Mouse (Mus musculus): ENCODE measurements around the gene Cdk12.

Cdk12 gene

GRCm38 (mm10) chr11:98313790-98314323 lies 111.0 kb downstream of the Cdk12 start:
- no peak for DNase-seq (ENCODE audit: low read depth, low spot score)

- DNase-seq (ENCODE audit: low read depth, low spot score) = no peak
Measured at GRCm38 (mm10) chr11:98317479-98317878, 114.6 kb downstream of the Cdk12 start.

- DNase-seq (ENCODE audit: low read depth, low spot score) = no peak
Measured at GRCm38 (mm10) chr11:98318421-98319116, 115.7 kb downstream of the Cdk12 start.

- DNase-seq (ENCODE audit: low read depth, low spot score) = no peak
Measured at GRCm38 (mm10) chr11:98319120-98319519, 116.3 kb downstream of the Cdk12 start.

- no peak for DNase-seq (ENCODE audit: low read depth, low spot score)
Measured at GRCm38 (mm10) chr11:98319544-98319943, 116.7 kb downstream of the Cdk12 start.

- no peak for DNase-seq (ENCODE audit: low read depth, low spot score)
Measured at GRCm38 (mm10) chr11:98319944-98320343, 117.1 kb downstream of the Cdk12 start.

GRCm38 (mm10) chr11:98320381-98320780 lies 117.5 kb downstream of the Cdk12 start:
- DNase-seq (ENCODE audit: low read depth, low spot score) = no peak

GRCm38 (mm10) chr11:98320806-98321676 lies 118.2 kb downstream of the Cdk12 start:
- no peak for DNase-seq (ENCODE audit: low read depth, low spot score)

GRCm38 (mm10) chr11:98321677-98322003 lies 118.8 kb downstream of the Cdk12 start:
- no peak for DNase-seq (ENCODE audit: low read depth, low spot score)

- no peak for DNase-seq (ENCODE audit: low read depth, low spot score)
Measured at GRCm38 (mm10) chr11:98322159-98322558, 119.3 kb downstream of the Cdk12 start.

GRCm38 (mm10) chr11:98323136-98323866 lies 120.4 kb downstream of the Cdk12 start:
- DNase-seq (ENCODE audit: low read depth, low spot score) = no peak

GRCm38 (mm10) chr11:98323933-98324332 lies 121.1 kb downstream of the Cdk12 start:
- no peak for DNase-seq (ENCODE audit: low read depth, low spot score)

- no peak for DNase-seq (ENCODE audit: low read depth, low spot score)
Measured at GRCm38 (mm10) chr11:98325191-98325820, 122.4 kb downstream of the Cdk12 start.

- no peak for DNase-seq (ENCODE audit: low read depth, low spot score)
Measured at GRCm38 (mm10) chr11:98325821-98326218, 123.0 kb downstream of the Cdk12 start.

- DNase-seq (ENCODE audit: low read depth, low spot score) = no peak
Measured at GRCm38 (mm10) chr11:98326741-98327135, 123.9 kb downstream of the Cdk12 start.

GRCm38 (mm10) chr11:98327136-98328030 lies 124.5 kb downstream of the Cdk12 start:
- DNase-seq (ENCODE audit: low read depth, low spot score) = no peak

GRCm38 (mm10) chr11:98328031-98328370 lies 125.1 kb downstream of the Cdk12 start:
- DNase-seq (ENCODE audit: low read depth, low spot score) = no peak
